Mouse (Mus musculus): ENCODE results near the gene Hoga1. TPM values are rescaled to one million over a fixed set of nuclear protein-coding genes. Genes with fewer than 3 reads are reported as not detected.

The Hoga1 gene
- polyA plus RNA-seq, 1 experiment from 2014 or later = 1.2 TPM

DNA sequence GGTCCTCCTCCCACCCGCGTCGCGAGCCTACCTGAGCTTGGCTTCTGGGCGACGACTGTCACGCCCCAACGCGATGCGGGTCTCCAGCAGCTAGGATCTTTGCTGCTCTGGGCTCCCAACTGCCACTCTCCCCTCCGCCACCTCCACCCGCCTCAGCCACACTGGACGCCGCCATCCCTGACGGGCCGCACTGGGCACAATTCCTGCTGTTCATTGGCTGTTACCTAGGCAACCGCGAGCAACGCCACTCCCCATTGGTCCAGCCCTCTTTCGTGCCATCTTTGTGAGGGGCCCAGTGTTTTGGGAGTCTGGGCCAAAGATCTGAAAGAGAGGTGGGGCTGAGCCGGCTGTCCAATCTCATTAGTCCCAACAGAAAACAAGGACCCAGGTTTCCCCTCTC is 40.8 kb downstream of the Hoga1 start, which contains the start of gene Morn4:
Gene Morn4 (minus strand): TSS at position 192 of the 400 bp plus-strand sequence.
- peak; percentile 99 for DNase-seq (ENCODE audit: low spot score, missing footprints)
- no peaks in the 10 kb centered on the region for H3K36me3 ChIP-seq (ENCODE audit: control insufficient read depth, insufficient read depth, low read length)
- WGBS = under 1% methylated on average over 21 of the region's 21 CpGs
- peak within 1 kb of the TSS; percentile 74 for H3K4me3 ChIP-seq (ENCODE audit: low read depth, low read length)
- H3K9ac ChIP-seq (ENCODE audit: low read length) = peak within 1 kb of the TSS; percentile 85
- ATAC-seq (ENCODE audit: low FRiP score) = peak; percentile 89
- peak within 1 kb of the TSS; percentile 90 for H3K4me2 ChIP-seq
- peaks cover 8% of the 10 kb centered on the region; the same call in 1 of the 2 replicates for H3K4me1 ChIP-seq (ENCODE audit: control insufficient read depth, insufficient read depth, low read length)
- no peaks in the 10 kb centered on the region for H3K9me3 ChIP-seq (ENCODE audit: control insufficient read depth, low read length)
- H3K27ac ChIP-seq (ENCODE audit: low read depth, low read length) = peak within 1 kb of the TSS; percentile 45
- no peaks in the 10 kb centered on the region for H3K27me3 ChIP-seq (ENCODE audit: control insufficient read depth, insufficient read depth, low read length)

GRCm38 (mm10) chr19:42089103-42089747 is 43.8 kb downstream of the Hoga1 start:
- Histone ChIP-seq H3K4me2 (peak overlapping the region; percentile 64), H3K27ac (ENCODE audit: low read depth, low read length) (peak overlapping the region; percentile 1; the same call in 1 of the 2 replicates), H3K27me3 (ENCODE audit: control insufficient read depth, insufficient read depth, low read length) (no peaks in the 10 kb centered on the region), H3K4me3 (ENCODE audit: low read depth, low read length) (peak overlapping the region; percentile 94), H3K4me1 (ENCODE audit: control insufficient read depth, insufficient read depth, low read length) (peaks cover 13% of the 10 kb centered on the region), H3K9ac (ENCODE audit: low read length) (no peak overlapping the region), H3K36me3 (ENCODE audit: control insufficient read depth, insufficient read depth, low read length) (no peaks in the 10 kb centered on the region), H3K9me3 (ENCODE audit: control insufficient read depth, low read length) (no peaks in the 10 kb centered on the region)
- ATAC-seq (ENCODE audit: low FRiP score) (no peak), DNase-seq (ENCODE audit: low spot score, missing footprints) (peak; percentile 94)
- 21% methylated on average over 14 of the region's 14 CpGs for WGBS

DNA sequence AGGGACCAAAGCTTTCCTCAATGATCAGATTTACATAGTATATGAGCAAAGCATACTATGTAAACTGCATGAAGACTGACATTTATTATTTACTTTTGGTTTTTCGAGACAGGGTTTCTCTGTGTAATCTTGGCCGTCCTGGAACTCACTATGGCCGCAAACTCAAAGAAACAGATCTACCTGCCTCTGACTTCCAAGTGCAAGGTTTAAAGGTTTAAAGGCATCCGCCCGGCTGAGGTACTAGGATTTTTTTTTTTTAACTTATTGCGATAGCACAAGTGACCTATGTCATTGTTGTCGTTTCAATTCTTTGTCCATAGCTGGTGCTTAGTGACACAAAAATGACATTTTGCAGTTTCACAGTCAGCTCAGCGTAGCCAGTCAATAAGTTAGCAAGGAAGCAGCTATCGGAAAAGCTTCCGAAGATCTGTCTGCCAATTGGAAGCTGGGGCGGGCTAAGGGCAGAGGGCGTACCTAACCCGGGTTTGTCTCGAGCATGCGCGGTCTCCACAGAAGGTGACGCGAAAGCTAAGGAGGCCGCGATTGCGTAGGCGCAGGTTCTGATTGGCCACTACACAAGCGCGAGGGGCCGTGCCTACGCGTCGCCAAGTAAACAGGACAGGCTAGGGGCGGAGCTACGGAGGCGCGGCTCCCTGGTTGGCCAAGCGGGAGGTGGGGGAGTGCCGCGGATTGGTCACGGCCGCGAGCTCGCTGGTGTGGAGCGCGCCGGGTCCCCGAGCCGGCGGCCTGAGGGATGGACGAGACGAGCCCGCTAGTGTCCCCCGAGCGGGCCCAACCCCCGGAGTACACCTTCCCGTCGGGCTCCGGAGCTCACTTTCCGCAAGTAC is 44.6 kb downstream of the Hoga1 start, which contains the start of gene Pi4k2a:
Gene Pi4k2a (plus strand): TSS at position 723 of the 848 bp plus-strand sequence.
- ATAC-seq (ENCODE audit: low FRiP score) (peak; percentile 98), DNase-seq (ENCODE audit: low spot score, missing footprints) (peak; percentile 99)
- Histone ChIP-seq H3K9me3 (ENCODE audit: control insufficient read depth, low read length) (no peaks in the 10 kb centered on the region), H3K9ac (ENCODE audit: low read length) (peak within 1 kb of the TSS; percentile 88), H3K4me1 (ENCODE audit: control insufficient read depth, insufficient read depth, low read length) (peaks cover 13% of the 10 kb centered on the region), H3K4me3 (ENCODE audit: low read depth, low read length) (peak within 1 kb of the TSS; percentile 94), H3K4me2 (peak within 1 kb of the TSS; percentile 78), H3K27ac (ENCODE audit: low read depth, low read length) (peak within 1 kb of the TSS; percentile 78), H3K27me3 (ENCODE audit: control insufficient read depth, insufficient read depth, low read length) (no peaks in the 10 kb centered on the region), H3K36me3 (ENCODE audit: control insufficient read depth, insufficient read depth, low read length) (no peaks in the 10 kb centered on the region)
- 1% methylated on average over 55 of the region's 55 CpGs for WGBS

DNA sequence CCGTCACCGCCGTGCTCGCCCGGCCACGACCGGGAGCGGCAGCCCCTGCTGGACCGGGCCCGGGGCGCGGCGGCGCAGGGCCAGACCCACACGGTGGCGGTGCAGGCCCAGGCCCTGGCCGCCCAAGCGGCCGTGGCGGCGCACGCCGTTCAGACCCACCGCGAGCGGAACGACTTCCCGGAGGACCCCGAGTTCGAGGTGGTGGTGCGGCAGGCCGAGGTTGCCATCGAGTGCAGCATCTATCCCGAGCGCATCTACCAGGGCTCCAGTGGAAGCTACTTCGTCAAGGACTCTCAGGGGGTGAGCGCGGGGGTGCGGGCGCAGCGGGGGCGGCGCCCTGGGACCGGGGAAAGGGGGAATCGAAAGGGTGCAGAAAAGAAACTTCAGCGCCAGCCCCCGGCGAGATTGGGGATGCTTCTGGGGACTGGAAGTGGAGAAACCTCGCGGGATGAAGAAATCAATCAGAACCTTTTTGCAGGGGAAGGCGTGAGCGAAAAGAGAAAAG is 45.3 kb downstream of the Hoga1 start:
- 1% methylated on average over 45 of the region's 52 CpGs for WGBS
- peaks cover 11% of the 10 kb centered on the region for H3K4me1 ChIP-seq (ENCODE audit: control insufficient read depth, insufficient read depth, low read length)
- no peaks in the 10 kb centered on the region for H3K9me3 ChIP-seq (ENCODE audit: control insufficient read depth, low read length)
- peak overlapping the region; percentile 78 for H3K27ac ChIP-seq (ENCODE audit: low read depth, low read length)
- H3K4me3 ChIP-seq (ENCODE audit: low read depth, low read length) = peak overlapping the region; percentile 94
- no peaks in the 10 kb centered on the region for H3K27me3 ChIP-seq (ENCODE audit: control insufficient read depth, insufficient read depth, low read length)
- DNase-seq (ENCODE audit: low spot score, missing footprints) (peak; percentile 95), ATAC-seq (ENCODE audit: low FRiP score) (peak; percentile 76)
- no peaks in the 10 kb centered on the region for H3K36me3 ChIP-seq (ENCODE audit: control insufficient read depth, insufficient read depth, low read length)
- H3K9ac ChIP-seq (ENCODE audit: low read length) = peak overlapping the region; percentile 88
- peak overlapping the region; percentile 78 for H3K4me2 ChIP-seq

- WGBS = 94% methylated on average over 3 of the region's 3 CpGs
Measured at GRCm38 (mm10) chr19:42099406-42099805, 54.0 kb downstream of the Hoga1 start.

GRCm38 (mm10) chr19:42104681-42105080 is 59.3 kb downstream of the Hoga1 start:
- 89% methylated on average over 9 of the region's 9 CpGs for WGBS

More at GRCm38 (mm10) chr19:42099406-42099805, 54.0 kb downstream of the Hoga1 start:
- Histone ChIP-seq H3K9ac (ENCODE audit: low read length) (no peak overlapping the region), H3K9me3 (ENCODE audit: control insufficient read depth, low read length) (no peaks in the 10 kb centered on the region), H3K4me3 (ENCODE audit: low read depth, low read length) (no peak overlapping the region), H3K4me2 (no peak overlapping the region), H3K27ac (ENCODE audit: low read depth, low read length) (no peak overlapping the region), H3K4me1 (ENCODE audit: control insufficient read depth, insufficient read depth, low read length) (no peaks in the 10 kb centered on the region), H3K27me3 (ENCODE audit: control insufficient read depth, insufficient read depth, low read length) (no peaks in the 10 kb centered on the region), H3K36me3 (ENCODE audit: control insufficient read depth, insufficient read depth, low read length) (peaks cover 2% of the 10 kb centered on the region; the same call in 1 of the 2 replicates)
- ATAC-seq (ENCODE audit: low FRiP score) (no peak), DNase-seq (ENCODE audit: low spot score, missing footprints) (no peak)

GRCm38 (mm10) chr19:42115783-42116335 is 70.4 kb downstream of the Hoga1 start:
- Histone ChIP-seq H3K36me3 (ENCODE audit: control insufficient read depth, insufficient read depth, low read length) (peaks cover 7% of the 10 kb centered on the region; the same call in 1 of the 2 replicates), H3K9me3 (ENCODE audit: control insufficient read depth, low read length) (no peaks in the 10 kb centered on the region)

More at GRCm38 (mm10) chr19:42104681-42105080, 59.3 kb downstream of the Hoga1 start:
- no peaks in the 10 kb centered on the region for H3K9me3 ChIP-seq (ENCODE audit: control insufficient read depth, low read length)
- peaks cover 4% of the 10 kb centered on the region; the same call in 1 of the 2 replicates for H3K36me3 ChIP-seq (ENCODE audit: control insufficient read depth, insufficient read depth, low read length)
- H3K4me3 ChIP-seq (ENCODE audit: low read depth, low read length) = no peak overlapping the region
- H3K4me1 ChIP-seq (ENCODE audit: control insufficient read depth, insufficient read depth, low read length) = no peaks in the 10 kb centered on the region
- H3K27me3 ChIP-seq (ENCODE audit: control insufficient read depth, insufficient read depth, low read length) = no peaks in the 10 kb centered on the region
- DNase-seq (ENCODE audit: low spot score, missing footprints) = no peak
- H3K27ac ChIP-seq (ENCODE audit: low read depth, low read length) = no peak overlapping the region
- no peak overlapping the region for H3K9ac ChIP-seq (ENCODE audit: low read length)
- ATAC-seq (ENCODE audit: low FRiP score) = no peak
- no peak overlapping the region for H3K4me2 ChIP-seq

DNA sequence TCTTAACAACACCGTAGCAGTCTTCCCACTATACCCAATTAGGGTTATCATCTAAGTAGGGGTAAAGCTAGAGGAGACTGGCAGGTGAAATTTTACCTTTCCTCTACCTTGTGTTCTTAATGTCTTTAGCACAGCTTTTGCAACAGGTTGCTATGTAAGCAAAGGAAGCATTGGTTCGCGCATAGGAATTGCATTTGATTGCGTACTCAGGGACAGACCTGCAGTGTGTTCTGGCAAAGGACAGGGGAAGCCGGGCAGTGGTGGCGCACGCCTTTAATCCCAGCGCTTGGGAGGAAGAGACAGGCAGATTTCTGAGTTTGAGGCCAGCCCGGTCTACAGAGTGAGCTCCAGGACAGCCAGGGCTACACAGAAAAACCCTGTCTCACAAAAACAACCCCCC is 72.7 kb downstream of the Hoga1 start:
- DNase-seq (ENCODE audit: low spot score, missing footprints) (no peak), ATAC-seq (ENCODE audit: low FRiP score) (no peak)
- 94% methylated on average over 9 of the region's 9 CpGs for WGBS
- no peak overlapping the region for H3K4me2 ChIP-seq
- no peak overlapping the region for H3K9ac ChIP-seq (ENCODE audit: low read length)
- H3K36me3 ChIP-seq (ENCODE audit: control insufficient read depth, insufficient read depth, low read length) = peaks cover 12% of the 10 kb centered on the region
- H3K27me3 ChIP-seq (ENCODE audit: control insufficient read depth, insufficient read depth, low read length) = no peaks in the 10 kb centered on the region
- H3K27ac ChIP-seq (ENCODE audit: low read depth, low read length) = no peak overlapping the region
- H3K4me1 ChIP-seq (ENCODE audit: control insufficient read depth, insufficient read depth, low read length) = no peaks in the 10 kb centered on the region
- H3K4me3 ChIP-seq (ENCODE audit: low read depth, low read length) = no peak overlapping the region
- H3K9me3 ChIP-seq (ENCODE audit: control insufficient read depth, low read length) = no peaks in the 10 kb centered on the region

More at GRCm38 (mm10) chr19:42115783-42116335, 70.4 kb downstream of the Hoga1 start:
- Histone ChIP-seq H3K4me3 (ENCODE audit: low read depth, low read length) (no peak overlapping the region), H3K27me3 (ENCODE audit: control insufficient read depth, insufficient read depth, low read length) (no peaks in the 10 kb centered on the region), H3K9ac (ENCODE audit: low read length) (no peak overlapping the region), H3K27ac (ENCODE audit: low read depth, low read length) (no peak overlapping the region), H3K4me2 (no peak overlapping the region), H3K4me1 (ENCODE audit: control insufficient read depth, insufficient read depth, low read length) (no peaks in the 10 kb centered on the region)
- no peak for ATAC-seq (ENCODE audit: low FRiP score)
- 87% methylated on average over 4 of the region's 4 CpGs for WGBS
- DNase-seq (ENCODE audit: low spot score, missing footprints) = no peak
